Mouse (Mus musculus): Measurements from ENCODE around the gene Chac1. TPM values are rescaled to one million over a fixed set of nuclear protein-coding genes. Genes with fewer than 3 reads are reported as not detected.

The Chac1 gene
- polyA plus RNA-seq (2017; shearing (Covaris generic)): not detected

GRCm38 (mm10) chr2:119350555-119351486 lies at the start of gene Chac1:
TSS of gene Chac1 (plus strand) at chr2:119351229.

DNA sequence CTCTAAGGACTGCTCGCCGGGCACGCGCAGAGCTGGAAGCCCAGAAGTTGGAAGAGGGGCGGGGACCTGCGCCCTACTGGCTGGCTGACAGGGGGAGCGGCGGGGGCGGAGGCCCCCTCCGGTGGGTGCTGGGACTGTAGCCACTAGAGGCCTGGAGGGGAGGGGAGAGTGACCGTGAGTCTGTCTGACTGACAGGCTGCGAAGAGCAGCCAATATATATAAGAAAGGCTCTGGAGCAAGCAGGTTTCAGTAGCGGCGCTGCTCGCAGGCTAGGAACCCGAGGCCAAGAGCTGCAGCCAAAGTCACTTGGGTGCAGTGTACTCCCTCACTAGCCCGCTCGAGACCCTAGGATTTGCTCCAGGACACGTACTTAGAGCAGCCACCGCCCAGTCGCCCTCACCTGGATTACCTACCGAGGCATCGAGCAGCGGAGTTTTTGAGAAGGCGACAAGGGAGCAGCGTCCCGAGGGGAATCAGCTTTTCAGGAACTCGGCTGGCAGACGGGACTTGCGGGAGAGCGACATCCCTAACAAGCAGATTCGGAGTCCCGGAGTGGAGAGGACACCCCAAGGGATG lies 25.4 kb upstream of the Chac1 start, which contains the start of gene Dll4:
Dll4 (plus strand) TSS at position 217 of the 576 bp plus-strand sequence.

Other genes starting within 250 kb of the Chac1 start
- gene Rad51, start 238.4 kb upstream of the Chac1 start, polyA plus RNA-seq (2017; shearing (Covaris generic)): 2.6 TPM
- 26.3 TPM for gene Rmdn3, start 194.2 kb upstream of the Chac1 start, polyA plus RNA-seq (2017; shearing (Covaris generic))
- not detected for gene Gchfr, start 183.5 kb upstream of the Chac1 start, polyA plus RNA-seq (2017; shearing (Covaris generic))
- gene Gm14137, start 176.7 kb upstream of the Chac1 start, polyA plus RNA-seq (2017; shearing (Covaris generic)): 1.1 TPM
- 31.1 TPM for gene Zfyve19, start 142.6 kb upstream of the Chac1 start, polyA plus RNA-seq (2017; shearing (Covaris generic))
- 17.9 TPM for gene Dnajc17, start 142.4 kb upstream of the Chac1 start, polyA plus RNA-seq (2017; shearing (Covaris generic))
- gene Ppp1r14d, start 121.3 kb upstream of the Chac1 start, polyA plus RNA-seq (2017; shearing (Covaris generic)): not detected
- not detected for gene Spint1, start 113.9 kb upstream of the Chac1 start, polyA plus RNA-seq (2017; shearing (Covaris generic))
- gene Rhov, start 80.0 kb upstream of the Chac1 start, polyA plus RNA-seq (2017; shearing (Covaris generic)): not detected
- 16.3 TPM for gene Vps18, start 62.5 kb upstream of the Chac1 start, polyA plus RNA-seq (2017; shearing (Covaris generic))
- not detected for gene Dll4, start 25.4 kb upstream of the Chac1 start, polyA plus RNA-seq (2017; shearing (Covaris generic))
- gene Ino80, start 126.5 kb downstream of the Chac1 start, polyA plus RNA-seq (2017; shearing (Covaris generic)): 6.4 TPM
- 0.07 TPM for gene Exd1, start 196.4 kb downstream of the Chac1 start, polyA plus RNA-seq (2017; shearing (Covaris generic))
- 103 TPM for gene Chp1, start 196.5 kb downstream of the Chac1 start, polyA plus RNA-seq (2017; shearing (Covaris generic))

All from naive thymus-derived CD4-positive, alpha-beta T cell, adult 5 months (primary cell).